Mouse (Mus musculus) large intestine, adult 2 months (tissue): Measurements from ENCODE around the gene Gnpda2. TPM values are rescaled to one million over a fixed set of nuclear protein-coding genes. Genes with fewer than 3 reads are reported as not detected.

Experiments used
- DNase-seq: peaks from one replicate; pipeline ENCODE4 v3.0.0-alpha.2; 2012; ENCODE audit warnings: low read depth, low spot score
- WGBS: fragments of 180-500 bp; shearing (Covaris S2); methylation state at CpG from one replicate; pipeline ENCODE4 v1.1.7; 2018; 5-methylcytosine and 5-hydroxymethylcytosine counted together
- polyA plus RNA-seq: library from polyadenylated mRNA; depleted of rRNA; stranded (reverse); fragments of >200 nt; gene quantifications from 2 replicates; pipeline ENCODE4 v1.2.3, GENCODE M21; 2012; rRNA removed

Gene Gnpda2
- polyA plus RNA-seq = 4.3 and 8.0 TPM in 2 replicates

DNA sequence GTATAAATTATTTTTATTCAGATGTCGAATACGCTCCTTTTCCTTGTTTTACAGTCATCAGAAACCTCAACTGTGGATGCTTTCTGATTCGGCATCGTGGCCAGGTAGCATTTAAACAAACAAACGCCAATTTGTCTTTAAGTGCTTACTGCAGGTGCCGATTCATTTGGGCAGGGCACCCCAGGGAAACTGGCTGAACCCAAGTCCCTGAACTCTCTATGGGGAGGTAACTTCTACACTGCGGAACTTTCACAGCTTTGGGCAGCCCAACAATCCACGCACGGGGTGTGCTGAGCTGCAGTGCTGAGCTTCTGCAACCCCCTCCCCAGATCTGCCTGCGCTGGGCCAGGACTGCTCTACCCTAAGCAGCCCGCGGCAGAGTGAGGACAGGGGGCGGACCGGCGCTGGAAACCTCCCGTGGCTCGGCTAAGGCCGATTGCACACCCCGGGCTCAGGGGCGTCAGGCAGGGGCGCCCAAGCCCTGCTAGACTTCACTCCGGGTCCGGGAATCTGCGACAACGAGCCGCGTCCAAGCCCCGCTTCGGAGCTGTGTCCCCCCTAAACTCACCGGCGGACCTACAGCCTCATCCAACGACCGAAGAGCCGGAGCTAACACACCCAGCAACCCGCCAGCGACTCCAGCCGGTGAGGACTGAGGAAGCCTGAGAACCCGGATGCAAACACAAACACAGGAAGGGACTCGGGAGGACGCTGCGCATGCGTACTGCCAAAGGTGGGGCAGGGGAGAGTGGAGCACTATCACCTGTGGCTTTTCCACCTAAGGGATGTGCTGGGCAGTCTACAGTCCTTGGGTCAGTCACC is at the start of gene Gnpda2:
Gene Gnpda2, minus strand, starts transcription at position 701 of the 822 bp plus-strand sequence.
- WGBS = 3% methylated on average over 42 of the region's 42 CpGs
- peak; percentile 67 for DNase-seq

DNA sequence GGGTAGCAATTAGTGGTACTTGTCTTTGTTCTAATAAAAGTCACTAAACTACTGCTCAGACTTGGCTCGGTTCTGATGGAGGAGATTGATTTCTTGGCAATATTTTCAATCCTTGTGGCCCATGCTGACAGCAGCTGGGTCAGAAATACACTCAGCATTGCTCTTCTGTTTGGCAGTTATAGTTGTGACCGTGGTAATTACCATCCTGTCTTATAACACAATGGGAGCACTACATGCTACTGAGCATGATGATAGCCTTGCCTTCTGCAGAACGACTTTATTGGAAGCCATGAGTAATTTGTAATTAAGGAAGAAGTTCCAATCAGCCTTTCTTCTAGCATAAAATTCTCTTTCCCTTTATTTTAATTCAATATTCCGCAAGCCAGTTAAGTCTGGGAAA is 42.6 kb upstream of the Gnpda2 start:
- DNase-seq = no peak
- 57% methylated on average over 4 of the region's 4 CpGs for WGBS

DNA sequence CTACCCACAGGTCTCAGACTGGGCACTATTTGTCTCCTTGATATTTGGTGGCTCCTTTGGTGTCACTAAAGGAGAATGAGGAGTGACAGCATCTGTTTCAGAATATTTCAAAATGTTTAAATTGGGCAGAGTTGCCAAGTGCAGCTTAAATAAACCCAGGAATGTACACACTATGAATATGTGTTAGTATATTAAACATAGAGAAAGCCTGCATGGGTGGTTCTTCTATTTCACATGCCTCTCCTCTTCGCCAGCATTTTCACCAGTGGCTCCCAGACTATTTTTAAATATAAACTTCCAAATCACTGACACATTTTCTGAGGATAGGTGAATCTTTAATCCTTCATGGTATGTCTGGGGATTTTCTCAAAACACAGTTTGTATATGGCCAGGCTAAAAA is 28.8 kb upstream of the Gnpda2 start:
- no peak for DNase-seq
- 52% methylated on average over 1 of the region's 1 CpGs for WGBS

GRCm38 (mm10) chr5:69613209-69613796 is 21.2 kb upstream of the Gnpda2 start:
- 16% methylated on average over 4 of the region's 4 CpGs for WGBS
- no peak for DNase-seq

DNA sequence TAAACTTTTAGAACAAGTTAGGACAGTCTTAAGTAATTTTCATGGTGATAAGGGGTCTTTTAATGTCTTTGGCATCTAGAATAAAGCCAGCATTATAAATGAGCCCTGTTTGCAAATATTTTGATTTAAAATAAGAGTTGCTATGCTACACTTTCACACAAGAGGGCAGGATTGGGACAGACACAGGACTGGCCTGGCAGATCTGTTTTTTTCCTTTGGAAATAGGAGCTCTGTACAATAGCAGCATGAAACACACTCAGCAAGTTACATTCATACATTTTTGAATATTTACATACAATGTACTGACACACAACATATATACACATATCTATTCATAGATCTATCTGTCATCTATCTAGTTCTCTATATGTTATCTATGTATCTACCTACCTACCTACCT is 8.9 kb upstream of the Gnpda2 start:
- no peak for DNase-seq

DNA sequence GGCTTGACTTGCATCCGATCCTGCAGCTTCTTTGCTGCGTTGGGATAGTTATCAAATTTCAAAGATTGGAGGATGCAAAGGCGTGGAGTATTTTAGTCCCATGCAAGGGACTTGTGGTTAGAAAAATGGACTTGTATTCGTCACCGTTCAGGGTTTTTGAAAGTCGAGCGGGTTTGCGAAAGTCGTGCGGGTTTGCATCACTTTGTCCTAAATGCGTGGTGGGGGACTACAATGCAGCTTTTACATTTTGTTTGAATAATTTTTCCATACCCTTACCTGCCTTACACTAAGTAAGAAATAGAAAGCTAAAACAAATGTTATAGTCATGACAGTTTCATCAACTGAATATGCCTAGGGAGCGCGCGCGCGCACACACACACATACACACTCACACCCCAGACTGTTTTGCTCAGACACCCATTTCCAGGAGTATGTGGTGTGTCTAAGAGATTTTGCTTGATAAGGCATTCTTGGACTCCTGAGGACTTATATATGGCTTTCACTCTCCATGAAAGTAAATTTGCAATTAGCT is 34.7 kb downstream of the Gnpda2 start:
- DNase-seq = no peak
- WGBS = 7% methylated on average over 16 of the region's 16 CpGs

GRCm38 (mm10) chr5:69556628-69557403 is 35.3 kb downstream of the Gnpda2 start, which contains the start of gene Guf1:
Guf1 (plus strand) TSS chr5:69556923.
- DNase-seq = peak; percentile 57
- WGBS = under 1% methylated on average over 72 of the region's 72 CpGs

- WGBS = 49% methylated on average over 4 of the region's 4 CpGs
- no peak for DNase-seq
Measured at GRCm38 (mm10) chr5:69542489-69542888, 49.7 kb downstream of the Gnpda2 start, which contains the start of gene Yipf7. Yipf7 (minus strand) TSS chr5:69542648.

DNA sequence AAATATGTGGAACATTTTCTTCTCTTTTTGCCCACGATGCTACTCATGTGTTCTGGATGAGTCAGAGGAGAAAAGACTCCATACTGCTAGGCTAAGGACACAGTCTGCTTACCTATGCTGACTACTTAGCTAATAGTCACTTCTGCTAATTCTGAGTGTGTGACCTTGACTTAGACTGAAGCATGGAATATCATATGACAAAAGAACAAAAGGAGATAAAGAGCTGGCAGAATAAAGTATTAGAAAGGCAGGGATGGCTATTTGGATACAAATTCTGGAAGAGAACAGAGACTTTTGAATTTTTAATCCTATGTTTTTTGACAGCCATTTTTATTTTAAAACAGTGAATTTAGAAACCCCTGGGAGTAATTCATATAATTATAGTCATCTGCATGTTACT is 50.5 kb downstream of the Gnpda2 start:
- WGBS = 58% methylated on average over 1 of the region's 1 CpGs
- DNase-seq = no peak

GRCm38 (mm10) chr5:69523944-69524343 is 68.2 kb downstream of the Gnpda2 start:
- DNase-seq = no peak

Other genes starting within 250 kb of the Gnpda2 start
- gene Yipf7, start 49.7 kb downstream of the Gnpda2 start, polyA plus RNA-seq = 0.06 TPM in 1 of 2 replicates, not detected in the other
- gene Guf1, start 35.4 kb downstream of the Gnpda2 start, polyA plus RNA-seq = 3.5 and 5.7 TPM in 2 replicates